Mouse (Mus musculus): Measurements from ENCODE around the gene Lgr4.

Gene Lgr4

DNA sequence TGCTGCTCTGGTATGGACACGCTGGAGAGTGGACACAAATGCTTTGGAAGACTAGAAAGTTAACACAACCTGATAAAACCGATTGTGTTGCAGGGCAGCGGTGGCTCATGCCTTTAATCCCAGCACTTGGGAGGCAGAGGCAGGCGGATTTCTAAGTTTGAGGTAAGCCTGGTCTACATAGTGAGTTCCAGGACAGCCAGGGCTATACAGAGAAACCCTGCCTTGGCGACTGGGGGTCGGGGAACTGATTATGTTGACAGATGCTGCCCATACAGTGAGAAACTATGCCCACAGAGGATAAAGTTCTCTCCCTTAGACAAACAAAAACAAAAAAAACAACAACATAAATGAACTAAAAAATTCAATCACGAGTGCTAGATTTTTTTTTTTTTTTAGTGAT, 99.6 kb downstream of the Lgr4 start:
- DNase-seq (ENCODE audit: low read depth, low spot score): no peak

- peak; percentile 97 for DNase-seq (ENCODE audit: low read depth, low spot score)
Measured at GRCm38 (mm10) chr2:110017616-110018505, 100.4 kb downstream of the Lgr4 start, which contains the start of gene Ccdc34. Ccdc34 (plus strand) TSS chr2:110017817.

DNA sequence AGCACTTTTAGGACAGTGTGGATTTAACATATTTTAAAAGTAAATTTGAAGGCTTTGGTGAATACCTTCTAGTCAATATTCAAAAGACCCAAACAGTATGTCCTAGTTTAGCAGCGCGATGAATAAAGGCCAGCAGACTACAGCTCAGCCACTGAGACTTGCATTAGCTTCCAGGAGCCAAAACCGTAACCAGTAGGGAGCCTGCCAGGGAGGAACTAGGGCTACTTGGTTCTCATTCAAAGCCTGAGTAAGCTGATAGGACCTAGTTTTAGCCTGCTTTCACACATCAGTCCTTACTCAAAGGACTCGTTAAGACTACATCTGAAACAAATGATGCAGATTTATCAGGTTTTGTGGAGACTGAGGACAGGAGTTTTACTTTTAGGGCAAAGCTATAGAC, 102.2 kb downstream of the Lgr4 start:
- DNase-seq (ENCODE audit: low read depth, low spot score): no peak

DNA sequence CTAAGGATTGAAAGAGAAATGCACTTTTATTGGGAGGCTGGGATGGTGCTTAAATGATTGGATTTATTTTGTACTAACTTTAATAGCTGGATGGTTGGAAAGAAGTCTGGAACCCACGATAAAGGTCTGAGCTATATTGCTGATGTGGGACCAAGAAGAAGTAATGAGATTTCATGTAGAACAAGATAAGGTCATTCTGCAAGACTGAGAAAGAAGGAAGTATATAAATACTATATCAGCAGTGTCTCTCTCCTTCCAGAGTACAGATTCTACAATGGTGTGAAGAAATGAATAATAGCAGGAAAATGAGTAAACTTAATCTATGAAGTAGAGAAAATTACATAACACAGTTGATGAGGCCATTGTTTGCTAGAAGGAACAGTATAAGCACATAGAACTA, 103.0 kb downstream of the Lgr4 start:
- DNase-seq (ENCODE audit: low read depth, low spot score): no peak

GRCm38 (mm10) chr2:110036265-110036664, 118.8 kb downstream of the Lgr4 start:
- no peak for DNase-seq (ENCODE audit: low read depth, low spot score)

DNA sequence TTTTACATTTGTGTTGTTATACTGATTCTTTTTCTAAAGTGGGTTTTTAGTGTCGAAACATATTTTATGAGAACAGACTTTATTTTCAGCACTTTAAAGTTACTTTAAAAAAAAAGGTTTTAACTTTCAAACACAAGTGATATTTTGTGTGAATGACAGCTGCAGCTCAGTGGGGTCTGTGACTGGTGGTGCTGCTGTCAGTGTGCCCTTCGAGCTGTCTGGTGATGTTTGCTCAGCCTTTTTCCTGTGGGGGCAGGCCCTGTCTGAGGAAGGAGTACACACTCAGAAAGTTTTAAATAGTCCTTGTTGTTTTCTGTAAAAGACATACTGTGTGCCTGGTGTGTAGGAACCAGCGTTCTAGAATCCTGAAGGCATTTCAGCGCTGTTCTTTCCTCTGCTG, 119.2 kb downstream of the Lgr4 start:
- no peak for DNase-seq (ENCODE audit: low read depth, low spot score)

GRCm38 (mm10) chr2:110037221-110037620, 119.8 kb downstream of the Lgr4 start:
- DNase-seq (ENCODE audit: low read depth, low spot score): no peak

DNA sequence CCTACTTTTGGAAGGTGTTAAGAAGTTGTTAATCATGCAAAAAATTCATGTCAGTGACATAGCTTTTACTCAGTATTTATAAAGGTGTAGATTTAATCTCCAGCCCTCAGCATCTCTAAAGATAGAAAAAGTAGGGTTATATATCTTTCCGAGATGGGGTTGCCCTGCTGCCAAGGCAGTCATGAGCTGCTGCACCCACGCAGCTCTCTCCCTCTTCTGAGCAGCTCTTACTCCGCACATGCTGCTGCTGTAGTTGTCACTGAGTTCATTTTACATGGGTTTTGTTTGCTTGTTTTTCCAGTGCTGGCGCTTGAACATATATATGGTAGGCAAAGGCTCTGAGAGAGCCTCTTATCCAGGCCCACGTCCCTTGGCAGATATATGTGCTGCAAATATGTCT, 120.9 kb downstream of the Lgr4 start:
- no peak for DNase-seq (ENCODE audit: low read depth, low spot score)

GRCm38 (mm10) chr2:110042861-110043760, 125.7 kb downstream of the Lgr4 start:
- peak; percentile 59 for DNase-seq (ENCODE audit: low read depth, low spot score)

DNA sequence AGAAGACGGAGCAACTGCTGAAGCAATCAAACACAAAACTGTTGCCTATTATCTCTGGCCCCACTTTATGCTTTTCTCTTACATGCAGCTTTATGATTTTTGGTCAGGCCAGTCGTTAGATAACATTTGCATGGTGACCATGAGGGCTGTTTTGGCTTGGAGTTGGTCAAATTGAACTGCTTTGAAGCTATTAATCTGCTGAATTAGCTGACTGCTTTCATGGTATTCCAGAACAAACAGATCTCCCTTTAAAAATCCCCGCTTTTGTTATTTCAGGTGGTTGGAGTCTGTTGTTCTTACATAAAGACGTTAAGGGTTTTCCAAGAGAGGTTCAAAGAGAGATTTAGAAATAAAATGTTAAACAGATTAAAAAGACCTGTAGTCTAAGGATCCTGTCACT, 141.0 kb downstream of the Lgr4 start:
- DNase-seq (ENCODE audit: low read depth, low spot score): no peak

GRCm38 (mm10) chr2:110063131-110063530, 145.7 kb downstream of the Lgr4 start:
- peak; percentile 72 for DNase-seq (ENCODE audit: low read depth, low spot score)

Measured in 3T3-L1 (cell line).